Mouse (Mus musculus) cerebellum, postnatal 4 days (tissue): ENCODE data around the gene Ift81.

Experiments
- DNase-seq, 2 experiments: peaks; one replicate each; pipeline ENCODE4 v3.0.0; 2022; ENCODE audit warnings: low spot score in 2 of 2, mixed read lengths in 1 of 2

The Ift81 gene

GRCm38 (mm10) chr5:122516029-122516730 is 98.1 kb downstream of the Ift81 start:
- no peak for DNase-seq

- DNase-seq: no peak
These were observed 100.2 kb downstream of the Ift81 start for GRCm38 (mm10) chr5:122514127-122514521.

- no peak for DNase-seq
These were observed 100.7 kb downstream of the Ift81 start for GRCm38 (mm10) chr5:122513421-122514126.

GRCm38 (mm10) chr5:122512011-122512410 is 102.3 kb downstream of the Ift81 start:
- no peak for DNase-seq

GRCm38 (mm10) chr5:122511405-122511804 is 102.9 kb downstream of the Ift81 start:
- no peak for DNase-seq

- no peak for DNase-seq
These were observed 103.6 kb downstream of the Ift81 start for GRCm38 (mm10) chr5:122510651-122511157.

- DNase-seq: no peak
These were observed 104.7 kb downstream of the Ift81 start for GRCm38 (mm10) chr5:122509608-122510007.

GRCm38 (mm10) chr5:122508861-122509306 is 105.4 kb downstream of the Ift81 start:
- DNase-seq: peak in 1 of 2 experiments; percentile 37

- DNase-seq: no peak
These were observed 106.9 kb downstream of the Ift81 start for GRCm38 (mm10) chr5:122507396-122507795.

- no peak for DNase-seq
These were observed 107.9 kb downstream of the Ift81 start for GRCm38 (mm10) chr5:122506462-122506861.

GRCm38 (mm10) chr5:122505554-122505953 is 108.8 kb downstream of the Ift81 start:
- DNase-seq: no peak

GRCm38 (mm10) chr5:122503760-122504119 is 110.6 kb downstream of the Ift81 start:
- no peak for DNase-seq

- no peak for DNase-seq
These were observed 111.1 kb downstream of the Ift81 start for GRCm38 (mm10) chr5:122503015-122503759.

GRCm38 (mm10) chr5:122502077-122502941 is 112.0 kb downstream of the Ift81 start, which contains the start of gene Atp2a2:
Gene Atp2a2 (minus strand): TSS chr5:122502225.
- peak; percentile 79 to 95 for DNase-seq

- DNase-seq: peak in 1 of 2 experiments; percentile 56
These were observed 112.9 kb downstream of the Ift81 start for GRCm38 (mm10) chr5:122501101-122502076.

- DNase-seq: no peak
These were observed 113.8 kb downstream of the Ift81 start for GRCm38 (mm10) chr5:122500563-122500962.
